Mouse (Mus musculus): Measurements from ENCODE around the gene C1qtnf2. TPM values are rescaled to one million over a fixed set of nuclear protein-coding genes. Genes with fewer than 3 reads are reported as not detected.

The C1qtnf2 gene
- total RNA-seq, 2 experiments from 2014 or later, result 41.2 to 45.0 TPM

- DNase-seq (ENCODE audit: low spot score in 2 of 2), result peak; percentile 49 to 56
These were observed 54.8 kb downstream of the C1qtnf2 start, which contains the start of gene Ccnjl for GRCm38 (mm10) chr11:43528683-43529499. Gene Ccnjl (plus strand): TSS chr11:43528784.

GRCm38 (mm10) chr11:43530043-43530442, 56.0 kb downstream of the C1qtnf2 start:
- no peak for DNase-seq (ENCODE audit: low spot score in 2 of 2)

GRCm38 (mm10) chr11:43531619-43532018, 57.5 kb downstream of the C1qtnf2 start:
- no peak for DNase-seq (ENCODE audit: low spot score in 2 of 2)

GRCm38 (mm10) chr11:43537074-43537473, 63.0 kb downstream of the C1qtnf2 start:
- DNase-seq (ENCODE audit: low spot score in 2 of 2), result no peak

- DNase-seq (ENCODE audit: low spot score in 2 of 2), result no peak
These were observed 65.8 kb downstream of the C1qtnf2 start for GRCm38 (mm10) chr11:43539863-43540262.

Other genes starting within 250 kb of the C1qtnf2 start
- gene Pttg1, start 48.0 kb upstream of the C1qtnf2 start, total RNA-seq (2021), result 10 to 100 TPM; 25.7 to 25.9 TPM
- gene Slu7, start 40.5 kb upstream of the C1qtnf2 start, total RNA-seq (2021), result 10 to 100 TPM; 32.7 to 35.5 TPM
- gene Ccnjl, start 54.5 kb downstream of the C1qtnf2 start, total RNA-seq (2021), result 1 to 10 TPM; 2.4 to 3.3 TPM
- 1 to 10 TPM in 1 of 2 experiments, under 1 TPM in 1; 0.73 to 1.0 TPM for gene 4933415A04Rik, start 112.8 kb downstream of the C1qtnf2 start, total RNA-seq (2021)
- gene Fabp6, start 127.3 kb downstream of the C1qtnf2 start, total RNA-seq (2021), result not detected
- 10 to 100 TPM; 33.6 to 35.1 TPM for gene Pwwp2a, start 207.7 kb downstream of the C1qtnf2 start, total RNA-seq (2021)

All from gastrocnemius, postnatal 4 days (tissue).